Mouse (Mus musculus) liver, embryonic 13.5 days (tissue): Measurements from ENCODE around the gene Avpi1. TPM values are rescaled to one million over a fixed set of nuclear protein-coding genes. Genes with fewer than 3 reads are reported as not detected.

Experiments used
- ATAC-seq: fragments of 200-750 bp; cut with Nextera tagmentation; 2 replicates; pipeline ENCODE4 v1.8.0; 2017; ENCODE audit warnings: low read depth, mild to moderate bottlenecking, moderate number of reproducible peaks, moderate library complexity
- DNase-seq: peaks from one replicate; pipeline ENCODE4 v3.0.0; 2022
- H3K27ac ChIP-seq: fragments of 300-500 bp; sonication (generic); 2 replicates; pipeline ENCODE4 v1.5.1; 2015; ENCODE audit warnings: moderate library complexity, mild to moderate bottlenecking, inconsistent platforms
- H3K27me3 ChIP-seq: fragments of 300-500 bp; sonication (generic); 2 replicates; pipeline ENCODE4 v1.6.1; 2015; ENCODE audit warnings: mild to moderate bottlenecking, inconsistent platforms
- H3K36me3 ChIP-seq: fragments of 300-500 bp; sonication (generic); 2 replicates; pipeline ENCODE4 v1.6.1; 2015; ENCODE audit warnings: mild to moderate bottlenecking, inconsistent platforms
- H3K4me1 ChIP-seq: fragments of 300-500 bp; sonication (generic); replicated peaks from 2 replicates; pipeline ENCODE4 v1.6.1; 2015; ENCODE audit warnings: inconsistent platforms
- H3K4me2 ChIP-seq: fragments of 300-500 bp; sonication (generic); 2 replicates; pipeline ENCODE4 v1.6.1; 2015; ENCODE audit warnings: inconsistent platforms, mild to moderate bottlenecking, moderate library complexity
- H3K4me3 ChIP-seq: fragments of 300-500 bp; sonication (generic); replicated peaks from 2 replicates; pipeline ENCODE4 v1.5.1; 2015; ENCODE audit warnings: mild to moderate bottlenecking, inconsistent platforms
- H3K9ac ChIP-seq: fragments of 300-500 bp; sonication (generic); 2 replicates; pipeline ENCODE4 v1.6.1; 2015; ENCODE audit warnings: mild to moderate bottlenecking, inconsistent platforms
- H3K9me3 ChIP-seq: fragments of 300-500 bp; sonication (generic); replicated peaks from 2 replicates; pipeline ENCODE4 v1.6.1; 2016; ENCODE audit warnings: inconsistent platforms
- WGBS: fragments of 180-500 bp; shearing (Covaris S2); methylation state at CpG from one replicate; pipeline ENCODE4 v1.1.7; 2015; ENCODE audit not compliant: insufficient replicate concordance; 5-methylcytosine and 5-hydroxymethylcytosine counted together
- polyA plus RNA-seq: library from polyadenylated mRNA; unstranded; fragments of >200 nt; fragmentation: Nextera tagmentation; extraction: Ambion mirVana; gene quantifications from 2 replicates; pipeline ENCODE4 v1.2.1, GENCODE M21; 2015

Avpi1 gene
- polyA plus RNA-seq, 1 experiment from 2014 or later, result 15.6 TPM

DNA sequence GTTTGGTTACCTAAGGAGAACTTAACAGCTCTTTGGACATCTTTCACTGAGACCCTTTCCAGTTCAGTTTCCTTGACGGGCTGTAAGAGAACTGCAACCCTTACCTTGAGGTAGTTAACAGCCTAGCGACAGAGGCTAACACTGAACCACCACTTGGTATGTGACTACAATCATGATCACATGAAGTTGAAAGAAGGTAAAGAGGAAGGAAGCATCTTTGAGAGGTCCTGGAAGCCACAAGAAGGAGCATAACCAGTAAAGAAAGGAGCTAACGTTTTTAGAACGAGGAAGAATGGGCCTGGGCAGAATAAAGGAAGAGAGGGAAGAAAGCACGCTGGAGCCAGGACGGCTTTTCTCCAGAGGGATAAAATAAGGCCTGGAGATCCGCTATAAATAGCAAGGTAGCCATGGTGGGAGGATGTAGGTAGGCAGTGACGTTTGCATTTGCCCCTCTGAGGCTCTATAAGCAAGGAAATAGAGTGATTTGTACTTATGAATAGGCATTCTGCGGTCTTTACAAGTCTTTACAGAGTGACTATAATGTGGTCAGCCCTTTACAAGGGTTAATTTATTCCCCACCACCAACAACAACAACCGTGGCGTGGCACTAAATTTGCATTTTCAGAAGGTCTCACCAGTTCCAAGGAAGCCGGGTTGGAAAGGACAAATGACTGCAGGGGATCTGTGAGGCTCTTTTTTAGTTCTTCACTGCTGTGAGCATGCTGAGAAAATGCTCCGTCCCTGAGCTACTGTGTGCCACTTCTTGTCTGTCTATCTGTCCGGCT is 842 bp upstream of the Avpi1 start:
- DNase-seq (no peak), ATAC-seq (no peak)
- H3K27me3 ChIP-seq, result no peaks in the 10 kb centered on the region
- H3K9ac ChIP-seq, result peak overlapping the region; percentile 48
- no peaks in the 10 kb centered on the region for H3K36me3 ChIP-seq
- peak overlapping the region; percentile 61 for H3K27ac ChIP-seq
- H3K4me2 ChIP-seq, result peak overlapping the region; percentile 100
- no peaks in the 10 kb centered on the region for H3K9me3 ChIP-seq
- H3K4me3 ChIP-seq, result peak overlapping the region; percentile 75
- 35% methylated on average over 14 of the region's 14 CpGs for WGBS
- peaks cover 57% of the 10 kb centered on the region for H3K4me1 ChIP-seq

DNA sequence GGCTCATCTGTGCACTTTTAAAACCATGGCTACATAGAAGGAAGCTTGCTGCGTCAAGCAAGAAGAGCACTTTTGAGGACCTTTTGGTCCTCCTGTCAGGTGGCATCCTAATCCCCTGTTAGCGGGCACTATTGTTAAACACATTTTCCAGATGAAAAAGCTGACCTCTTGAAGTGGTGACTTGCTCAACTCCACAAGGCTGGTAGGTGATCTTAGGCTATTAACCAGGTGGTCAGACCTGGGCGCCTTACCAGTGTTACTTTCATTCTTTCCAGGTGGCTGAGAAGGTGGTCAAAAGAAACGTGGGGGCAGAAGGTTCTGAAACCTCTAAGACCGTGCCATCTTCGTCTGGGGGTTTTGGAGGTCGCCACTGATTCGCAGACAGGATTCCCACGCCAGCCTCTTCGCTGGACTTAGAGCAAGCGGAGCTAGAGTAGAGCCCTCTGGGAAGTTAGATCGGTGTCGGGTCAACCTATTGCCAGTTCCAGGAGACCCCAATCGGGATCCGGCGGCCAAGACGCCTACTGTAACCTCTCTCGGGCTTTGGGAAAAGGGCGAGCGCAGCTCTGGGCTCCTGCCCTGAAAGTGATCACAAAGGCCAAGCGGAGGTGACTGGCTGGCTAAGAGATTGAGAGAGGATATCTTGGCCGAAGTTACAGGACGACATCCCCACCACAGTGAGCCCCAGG is 663 bp downstream of the Avpi1 start:
- no peaks in the 10 kb centered on the region for H3K27me3 ChIP-seq
- no peaks in the 10 kb centered on the region for H3K9me3 ChIP-seq
- peaks cover 10% of the 10 kb centered on the region; the same call in 1 of the 2 replicates for H3K36me3 ChIP-seq
- peak overlapping the region; percentile 75 for H3K4me3 ChIP-seq
- H3K9ac ChIP-seq, result peak overlapping the region; percentile 86
- H3K27ac ChIP-seq, result peak overlapping the region; percentile 75
- H3K4me1 ChIP-seq, result peaks cover 49% of the 10 kb centered on the region
- peak overlapping the region; percentile 100 for H3K4me2 ChIP-seq
- WGBS, result 6% methylated on average over 23 of the region's 23 CpGs
- ATAC-seq (no peak; the same call in 1 of the 2 replicates), DNase-seq (no peak)

DNA sequence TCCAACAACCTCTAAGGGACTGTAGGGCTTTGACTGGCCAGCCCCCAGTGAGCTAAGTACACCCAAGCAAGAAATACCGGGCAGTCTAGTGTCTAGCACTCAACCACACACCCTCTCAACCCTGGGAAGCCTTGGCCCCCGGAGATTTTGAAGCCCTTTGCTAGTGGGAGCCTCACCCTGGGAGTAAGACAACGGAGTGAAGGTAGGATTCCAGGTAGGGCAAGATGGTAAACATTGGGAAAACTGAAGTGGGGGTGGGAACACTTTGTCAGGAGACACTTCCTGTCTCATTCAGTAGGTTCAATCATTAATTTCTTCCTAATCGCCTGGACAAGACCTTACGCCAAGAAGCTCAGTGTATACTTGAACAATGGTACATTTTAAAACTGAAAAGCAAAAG is 1.8 kb downstream of the Avpi1 start:
- H3K36me3 ChIP-seq, result peaks cover 17% of the 10 kb centered on the region
- H3K9ac ChIP-seq, result no peak overlapping the region
- H3K9me3 ChIP-seq, result no peaks in the 10 kb centered on the region
- H3K4me1 ChIP-seq, result peaks cover 49% of the 10 kb centered on the region
- 0 out of 2 replicates have a peak overlapping the region, but pooled peaks have one; percentile 75 for H3K4me3 ChIP-seq
- DNase-seq, result no peak
- H3K27ac ChIP-seq, result no peak overlapping the region; the same call in 1 of the 2 replicates
- 73% methylated on average over 5 of the region's 5 CpGs for WGBS
- no peak for ATAC-seq
- H3K27me3 ChIP-seq, result no peaks in the 10 kb centered on the region
- H3K4me2 ChIP-seq, result peak overlapping the region; percentile 100; the same call in 1 of the 2 replicates

DNA sequence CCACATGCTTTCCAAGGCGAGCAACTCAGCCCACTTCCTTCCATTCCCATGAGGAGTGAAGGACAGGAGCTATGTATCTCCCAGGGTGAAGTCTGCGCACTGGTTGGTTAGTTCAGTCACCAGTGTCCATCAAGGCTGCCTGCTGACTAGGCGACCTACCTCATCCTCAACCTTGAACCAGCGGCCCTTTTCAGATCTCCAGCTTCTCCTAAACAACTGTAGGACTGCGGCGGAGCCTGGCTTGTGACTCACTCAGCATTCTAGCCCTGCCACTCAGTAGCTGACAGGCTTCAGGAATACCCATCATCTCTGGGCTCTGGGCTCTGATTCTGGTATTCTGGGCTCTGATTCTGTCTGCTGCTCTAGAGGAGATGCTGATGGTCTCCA is 2.6 kb downstream of the Avpi1 start:
- no peak overlapping the region for H3K4me2 ChIP-seq
- H3K27me3 ChIP-seq, result no peaks in the 10 kb centered on the region
- no peak overlapping the region for H3K4me3 ChIP-seq
- DNase-seq (no peak), ATAC-seq (no peak)
- H3K36me3 ChIP-seq, result peaks cover 23% of the 10 kb centered on the region
- 74% methylated on average over 6 of the region's 6 CpGs for WGBS
- H3K9me3 ChIP-seq, result no peaks in the 10 kb centered on the region
- H3K4me1 ChIP-seq, result peaks cover 49% of the 10 kb centered on the region
- no peak overlapping the region for H3K9ac ChIP-seq
- H3K27ac ChIP-seq, result no peak overlapping the region

DNA sequence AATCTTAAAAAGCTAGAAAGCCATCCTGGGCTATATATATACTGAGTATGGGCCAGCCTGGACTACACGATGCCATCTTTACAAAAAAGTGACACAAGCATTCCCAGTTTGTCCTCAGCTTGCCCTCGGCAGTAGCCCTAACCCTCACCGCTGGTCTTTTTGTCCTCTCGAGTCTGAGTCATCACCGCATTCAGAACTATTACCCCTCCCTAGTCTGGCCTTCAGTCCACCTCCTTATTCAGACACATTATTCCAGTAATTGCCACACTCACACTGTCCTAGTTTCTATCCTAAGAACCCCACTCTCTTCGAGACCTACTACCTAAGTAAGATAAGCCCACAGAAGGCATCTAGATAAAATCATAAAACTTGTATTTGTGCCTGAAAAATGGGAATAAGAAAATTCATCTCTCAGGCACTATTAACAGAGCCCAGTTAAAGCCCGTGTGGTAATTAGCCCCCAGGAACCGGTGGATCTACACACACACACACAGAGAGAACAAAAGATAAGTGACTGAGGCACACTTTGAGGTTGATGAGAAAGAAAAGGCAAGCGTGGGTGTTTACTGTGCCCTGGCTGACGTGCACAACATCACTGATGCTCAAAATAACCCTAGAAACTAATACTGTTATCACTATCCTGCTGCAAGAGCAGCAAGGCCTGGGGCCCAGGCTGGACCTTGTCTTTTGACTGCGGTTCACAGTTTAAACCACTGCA is 3.2 kb downstream of the Avpi1 start:
- WGBS, result 59% methylated on average over 11 of the region's 11 CpGs
- no peak overlapping the region for H3K27ac ChIP-seq
- H3K4me2 ChIP-seq, result no peak overlapping the region
- ATAC-seq, result no peak
- H3K4me1 ChIP-seq, result peaks cover 49% of the 10 kb centered on the region
- no peaks in the 10 kb centered on the region for H3K9me3 ChIP-seq
- no peak for DNase-seq
- H3K9ac ChIP-seq, result no peak overlapping the region
- H3K27me3 ChIP-seq, result no peaks in the 10 kb centered on the region
- peaks cover 29% of the 10 kb centered on the region for H3K36me3 ChIP-seq
- H3K4me3 ChIP-seq, result no peak overlapping the region

DNA sequence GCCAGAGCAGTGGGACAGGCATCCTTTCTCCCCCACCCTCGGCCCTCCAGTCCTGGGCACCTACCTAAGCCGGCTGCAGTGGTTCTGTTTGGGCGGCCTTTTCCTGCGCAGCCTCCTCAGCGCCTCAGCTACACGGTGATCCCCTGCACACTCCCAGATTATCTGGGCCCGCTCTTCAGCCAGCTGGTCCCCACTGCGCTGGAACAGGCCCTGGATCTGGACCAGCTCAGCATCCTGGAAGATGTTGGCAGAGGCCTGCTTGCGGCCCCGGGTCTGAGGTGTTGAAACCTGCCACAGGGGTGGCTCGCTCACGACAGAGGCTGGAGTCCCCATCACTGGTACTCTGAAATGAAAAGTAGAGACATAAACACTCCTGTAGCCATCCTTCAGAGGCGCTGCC is 4.2 kb downstream of the Avpi1 start:
- Histone ChIP-seq H3K4me1 (peaks cover 41% of the 10 kb centered on the region), H3K36me3 (peaks cover 38% of the 10 kb centered on the region), H3K27ac (no peak overlapping the region), H3K27me3 (no peaks in the 10 kb centered on the region), H3K4me2 (no peak overlapping the region), H3K9me3 (no peaks in the 10 kb centered on the region), H3K9ac (no peak overlapping the region), H3K4me3 (no peak overlapping the region)
- DNase-seq (no peak), ATAC-seq (no peak)
- 81% methylated on average over 13 of the region's 13 CpGs for WGBS

DNA sequence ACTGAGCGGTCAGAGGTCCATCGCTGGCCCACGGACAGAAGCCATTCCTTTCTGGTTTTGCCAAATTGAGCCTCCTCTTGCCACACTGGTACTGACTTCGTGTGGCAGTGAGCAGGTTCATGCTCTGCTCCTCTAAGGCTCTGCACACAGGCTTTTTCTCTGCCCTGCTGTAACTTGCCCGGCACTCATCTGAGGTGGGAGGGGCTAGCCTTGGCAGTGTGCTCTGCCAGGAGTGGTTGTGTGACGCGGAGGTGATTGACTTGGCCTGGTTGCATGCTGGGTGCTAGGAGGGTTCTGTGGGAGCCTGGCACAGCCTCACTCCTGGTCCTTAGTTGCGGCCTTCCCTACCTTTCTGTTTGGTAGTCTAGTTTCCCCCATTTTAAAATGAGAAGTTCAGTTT is 8.4 kb downstream of the Avpi1 start:
- Histone ChIP-seq H3K4me1 (peaks cover 8% of the 10 kb centered on the region; the same call in 1 of the 2 replicates), H3K9me3 (no peaks in the 10 kb centered on the region), H3K27ac (no peak overlapping the region), H3K27me3 (no peaks in the 10 kb centered on the region), H3K4me3 (no peak overlapping the region), H3K9ac (no peak overlapping the region), H3K36me3 (peaks cover 61% of the 10 kb centered on the region), H3K4me2 (no peak overlapping the region)
- DNase-seq (no peak), ATAC-seq (no peak)
- 83% methylated on average over 8 of the region's 8 CpGs for WGBS

DNA sequence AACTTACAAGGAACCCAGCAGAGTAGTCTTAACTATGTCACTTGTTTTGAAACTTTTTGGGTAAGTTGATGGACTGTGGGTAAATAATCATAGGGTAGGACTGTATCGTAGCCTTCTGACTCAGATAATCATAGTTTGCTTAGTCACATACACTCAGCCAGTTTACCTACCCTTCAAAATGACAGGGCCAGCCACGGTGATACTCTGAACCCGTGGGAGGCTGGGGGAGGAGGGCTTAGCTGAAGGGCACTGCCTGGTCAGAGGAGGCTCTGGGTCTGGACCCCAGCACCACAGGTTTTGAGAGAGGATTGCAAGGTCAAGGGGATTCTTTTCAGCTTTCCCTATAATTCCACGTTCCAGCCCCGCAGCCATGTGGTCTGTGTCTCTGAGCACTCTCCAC is 10.3 kb downstream of the Avpi1 start:
- Histone ChIP-seq H3K36me3 (peaks cover 68% of the 10 kb centered on the region), H3K4me3 (no peak overlapping the region), H3K9me3 (no peaks in the 10 kb centered on the region), H3K27me3 (no peaks in the 10 kb centered on the region), H3K9ac (no peak overlapping the region), H3K4me1 (peaks cover 7% of the 10 kb centered on the region; the same call in 1 of the 2 replicates), H3K27ac (peak overlapping the region; percentile 43; the same call in 1 of the 2 replicates), H3K4me2 (no peak overlapping the region)
- WGBS, result 56% methylated on average over 5 of the region's 5 CpGs
- DNase-seq (no peak), ATAC-seq (peak; percentile 66)

DNA sequence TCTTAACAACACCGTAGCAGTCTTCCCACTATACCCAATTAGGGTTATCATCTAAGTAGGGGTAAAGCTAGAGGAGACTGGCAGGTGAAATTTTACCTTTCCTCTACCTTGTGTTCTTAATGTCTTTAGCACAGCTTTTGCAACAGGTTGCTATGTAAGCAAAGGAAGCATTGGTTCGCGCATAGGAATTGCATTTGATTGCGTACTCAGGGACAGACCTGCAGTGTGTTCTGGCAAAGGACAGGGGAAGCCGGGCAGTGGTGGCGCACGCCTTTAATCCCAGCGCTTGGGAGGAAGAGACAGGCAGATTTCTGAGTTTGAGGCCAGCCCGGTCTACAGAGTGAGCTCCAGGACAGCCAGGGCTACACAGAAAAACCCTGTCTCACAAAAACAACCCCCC is 10.7 kb downstream of the Avpi1 start:
- Histone ChIP-seq H3K27ac (peak overlapping the region; percentile 29; the same call in 1 of the 2 replicates), H3K9ac (no peak overlapping the region), H3K4me1 (peaks cover 7% of the 10 kb centered on the region; the same call in 1 of the 2 replicates), H3K36me3 (peaks cover 68% of the 10 kb centered on the region), H3K9me3 (no peaks in the 10 kb centered on the region), H3K4me3 (no peak overlapping the region), H3K4me2 (no peak overlapping the region), H3K27me3 (no peaks in the 10 kb centered on the region)
- DNase-seq (no peak), ATAC-seq (no peak)
- 85% methylated on average over 9 of the region's 9 CpGs for WGBS

DNA sequence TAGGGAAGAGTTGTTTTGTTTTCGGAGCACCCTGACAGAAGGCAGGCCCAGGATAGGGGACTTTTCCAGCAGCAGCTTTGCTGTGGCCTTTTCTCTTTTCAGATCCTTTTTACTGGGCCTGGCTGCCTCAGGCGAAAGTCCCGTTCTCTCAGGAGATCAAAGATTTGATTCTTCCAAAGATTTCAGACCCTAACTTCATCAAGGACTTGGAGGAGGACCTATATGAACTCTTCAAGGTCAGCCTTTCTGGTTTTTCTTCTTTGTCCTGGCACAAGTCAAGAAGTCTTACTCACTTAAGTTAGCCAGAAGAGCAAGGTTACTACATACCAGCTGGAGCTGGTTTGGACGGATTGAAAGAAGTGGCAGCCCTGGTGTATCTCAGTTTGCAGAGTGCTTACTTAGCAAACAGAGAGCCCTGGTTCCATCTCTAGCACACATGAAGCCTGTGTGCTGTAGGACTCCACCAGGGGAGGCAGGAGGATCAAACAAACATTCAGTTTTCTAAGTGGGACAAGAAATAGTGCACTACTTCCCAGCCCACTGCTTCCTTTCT is 13.0 kb downstream of the Avpi1 start:
- H3K36me3 ChIP-seq, result peaks cover 55% of the 10 kb centered on the region
- H3K27ac ChIP-seq, result no peak overlapping the region
- whole genome bisulfite sequencing, result 72% methylated on average over 4 of the region's 4 CpGs
- no peaks in the 10 kb centered on the region for H3K9me3 ChIP-seq
- no peaks in the 10 kb centered on the region for H3K27me3 ChIP-seq
- DNase-seq (no peak), ATAC-seq (no peak)
- H3K9ac ChIP-seq, result no peak overlapping the region
- H3K4me2 ChIP-seq, result no peak overlapping the region
- peaks cover 7% of the 10 kb centered on the region; the same call in 1 of the 2 replicates for H3K4me1 ChIP-seq
- H3K4me3 ChIP-seq, result no peak overlapping the region

DNA sequence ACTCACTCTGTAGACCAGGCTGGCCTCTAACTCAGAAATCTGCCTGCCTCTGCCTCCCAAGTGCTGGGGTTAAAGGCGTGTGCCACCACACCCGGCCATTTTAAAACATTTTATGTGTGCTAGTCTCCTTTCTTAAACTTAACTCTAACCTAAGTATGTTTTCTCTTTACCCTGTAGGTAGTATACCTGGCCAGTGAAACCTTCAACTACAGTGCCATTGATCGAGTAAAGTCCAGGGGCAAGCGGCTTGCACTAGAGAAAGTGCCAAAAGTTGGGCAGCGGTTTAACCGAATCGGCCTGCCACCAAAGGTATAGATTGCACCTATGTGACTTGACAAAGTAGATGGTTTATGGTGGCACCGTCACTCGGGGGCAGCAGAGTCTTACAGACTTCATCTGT is 24.2 kb downstream of the Avpi1 start:
- DNase-seq (no peak), ATAC-seq (no peak)
- WGBS, result 85% methylated on average over 9 of the region's 9 CpGs
- H3K4me2 ChIP-seq, result no peak overlapping the region
- no peak overlapping the region for H3K27ac ChIP-seq
- peaks cover 32% of the 10 kb centered on the region for H3K36me3 ChIP-seq
- H3K4me1 ChIP-seq, result no peaks in the 10 kb centered on the region
- no peak overlapping the region for H3K4me3 ChIP-seq
- H3K27me3 ChIP-seq, result no peaks in the 10 kb centered on the region
- H3K9ac ChIP-seq, result no peak overlapping the region
- H3K9me3 ChIP-seq, result no peaks in the 10 kb centered on the region
